In the genomic region with DNA sequence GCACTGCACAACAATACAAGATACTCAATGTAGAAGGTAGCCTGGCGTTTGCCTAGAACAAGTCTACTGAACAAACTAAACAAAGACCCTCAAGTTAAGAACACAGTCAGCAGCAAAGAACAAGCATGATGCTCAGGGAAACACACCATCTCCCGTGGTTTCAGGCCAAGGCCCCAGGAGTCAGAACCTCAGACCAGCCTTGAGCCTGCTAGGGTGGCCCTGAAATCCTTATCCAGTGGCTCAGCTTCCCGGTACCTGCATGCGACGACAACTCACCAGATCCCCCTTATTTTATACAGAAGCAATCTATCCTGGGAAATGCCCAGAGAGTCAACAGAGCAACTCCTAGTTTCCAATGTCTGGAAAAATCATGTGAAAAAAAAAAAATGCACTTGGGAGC, we compare ENCODE assay signal across 12 mouse cellular contexts.
"Had no signal": no experiment of that assay in that cellular context is flagged by ENCODE, and none has a peak within 500 bp of the region (broad histone marks: within the 10 kb centered on the region; RNA-seq: fewer than 3 reads in every experiment).

No protein-coding gene starts in this region.

- H3K9ac ChIP-seq: limb, embryonic 13.5 days; liver, embryonic 14.5 days; midbrain, embryonic 12.5 days; neural tube, embryonic 13.5 days had no signal

- H3K9me3 ChIP-seq: limb, embryonic 13.5 days; midbrain, embryonic 12.5 days; neural tube, embryonic 13.5 days had no signal

- H3K27ac ChIP-seq: limb, embryonic 13.5 days; liver, embryonic 14.5 days; midbrain, embryonic 12.5 days; neural tube, embryonic 13.5 days had no signal

- DNase-seq: kidney, postnatal 25 days; left cerebral cortex, postnatal 4 days; lung, adult 18-20 months; retina, postnatal 1 day; right cerebral cortex, postnatal 4 days; spleen, adult 18-20 months; thymus, adult 18-20 months; thymus, postnatal 14 days had no signal

- H3K27me3 ChIP-seq: limb, embryonic 13.5 days; midbrain, embryonic 12.5 days; neural tube, embryonic 13.5 days had no signal

- H3K4me3 ChIP-seq: limb, embryonic 13.5 days; midbrain, embryonic 12.5 days; neural tube, embryonic 13.5 days had no signal

- H3K36me3 ChIP-seq: limb, embryonic 13.5 days; midbrain, embryonic 12.5 days; neural tube, embryonic 13.5 days had no signal
